Mouse (Mus musculus) forebrain, embryonic 11.5 days (tissue): ENCODE measurements around the gene C2cd4a. TPM values are rescaled to one million over a fixed set of nuclear protein-coding genes. Genes with fewer than 3 reads are reported as not detected.

Experiments used
- ATAC-seq: fragments of 200-750 bp; cut with Nextera tagmentation; replicated peaks from 2 replicates; pipeline ENCODE4 v1.8.0; 2017; ENCODE audit warnings: moderate TSS enrichment; ENCODE audit not compliant: low FRiP score
- DNase-seq: peaks from one replicate; pipeline ENCODE4 v3.0.0-alpha.2; 2017; ENCODE audit warnings: low spot score
- H3K27ac ChIP-seq: fragments of 300-500 bp; sonication (generic); 2 replicates; pipeline ENCODE4 v1.5.1; 2014; ENCODE audit warnings: low read depth, low read length
- H3K27me3 ChIP-seq: fragments of 300-500 bp; sonication (generic); 2 replicates; pipeline ENCODE4 v1.6.1; 2014; ENCODE audit warnings: mild to moderate bottlenecking, low read length, mixed read lengths; ENCODE audit not compliant: control insufficient read depth, insufficient read depth
- H3K36me3 ChIP-seq: fragments of 300-500 bp; sonication (generic); 2 replicates; pipeline ENCODE4 v1.6.1; 2014; ENCODE audit warnings: mild to moderate bottlenecking, low read length, moderate library complexity, mixed read lengths; ENCODE audit not compliant: control insufficient read depth, insufficient read depth
- H3K4me1 ChIP-seq: fragments of 300-500 bp; sonication (generic); replicated peaks from 2 replicates; pipeline ENCODE4 v1.6.1; 2014; ENCODE audit warnings: low read length, mixed read lengths; ENCODE audit not compliant: control insufficient read depth, insufficient read depth
- H3K4me2 ChIP-seq: fragments of 300-500 bp; sonication (generic); 2 replicates; pipeline ENCODE4 v1.6.1; 2014; ENCODE audit warnings: low read depth, mild to moderate bottlenecking, low read length, moderate library complexity, mixed read lengths; ENCODE audit not compliant: severe bottlenecking
- H3K4me3 ChIP-seq: fragments of 300-500 bp; sonication (generic); 2 replicates; pipeline ENCODE4 v1.5.1; 2014; ENCODE audit warnings: low read depth, low read length
- H3K9ac ChIP-seq: fragments of 300-500 bp; sonication (generic); 2 replicates; pipeline ENCODE4 v1.6.1; 2014; ENCODE audit warnings: low read length
- H3K9me3 ChIP-seq: fragments of 300-500 bp; sonication (generic); 2 replicates; pipeline ENCODE4 v1.6.1; 2016; ENCODE audit warnings: low read length, mixed read lengths; ENCODE audit not compliant: control insufficient read depth
- WGBS: fragments of 180-500 bp; shearing (Covaris S2); extraction: QIAGEN DNeasy Blood & Tissue Kit; methylation state at CpG from one replicate; pipeline ENCODE4 v1.1.7; 2014; 5-methylcytosine and 5-hydroxymethylcytosine counted together
- polyA plus RNA-seq: library from polyadenylated mRNA; unstranded; fragments of >200 nt; fragmentation: Nextera tagmentation; extraction: Ambion mirVana; gene quantifications from 2 replicates; pipeline ENCODE4 v1.2.1, GENCODE M21; 2014

Gene C2cd4a
- polyA plus RNA-seq, 1 experiment from 2014 or later, result 0.13 TPM

- ATAC-seq, result no peak
- Histone ChIP-seq H3K27me3 (no peaks in the 10 kb centered on the region), H3K9ac (no peak overlapping the region), H3K36me3 (no peaks in the 10 kb centered on the region), H3K4me3 (no peak overlapping the region), H3K4me1 (no peaks in the 10 kb centered on the region), H3K27ac (no peak overlapping the region), H3K9me3 (peaks cover 4% of the 10 kb centered on the region; the same call in 1 of the 2 replicates), H3K4me2 (no peak overlapping the region)
- 67% methylated on average over 6 of the region's 6 CpGs for WGBS
- no peak for DNase-seq
Observed at GRCm38 (mm10) chr9:67787671-67788070, 44.5 kb downstream of the C2cd4a start.

GRCm38 (mm10) chr9:67786311-67786710 is 45.8 kb downstream of the C2cd4a start:
- DNase-seq (no peak), ATAC-seq (no peak)
- Histone ChIP-seq H3K27me3 (no peaks in the 10 kb centered on the region), H3K4me2 (no peak overlapping the region), H3K9ac (no peak overlapping the region), H3K36me3 (no peaks in the 10 kb centered on the region), H3K27ac (no peak overlapping the region), H3K4me3 (no peak overlapping the region), H3K9me3 (peaks cover 4% of the 10 kb centered on the region; the same call in 1 of the 2 replicates), H3K4me1 (no peaks in the 10 kb centered on the region)
- WGBS, result 86% methylated on average over 7 of the region's 7 CpGs

GRCm38 (mm10) chr9:67783925-67784324 is 48.2 kb downstream of the C2cd4a start:
- H3K4me3 ChIP-seq, result no peak overlapping the region
- H3K9ac ChIP-seq, result no peak overlapping the region
- no peak overlapping the region for H3K27ac ChIP-seq
- H3K27me3 ChIP-seq, result no peaks in the 10 kb centered on the region
- ATAC-seq (no peak), DNase-seq (no peak)
- H3K36me3 ChIP-seq, result no peaks in the 10 kb centered on the region
- H3K9me3 ChIP-seq, result peaks cover 4% of the 10 kb centered on the region; the same call in 1 of the 2 replicates
- no peaks in the 10 kb centered on the region for H3K4me1 ChIP-seq
- H3K4me2 ChIP-seq, result no peak overlapping the region

GRCm38 (mm10) chr9:67783464-67783863 is 48.7 kb downstream of the C2cd4a start:
- no peak for ATAC-seq
- Histone ChIP-seq H3K4me1 (0 out of 2 replicates have a peak, but pooled peaks cover 2% of the 10 kb centered on the region), H3K4me2 (no peak overlapping the region), H3K36me3 (no peaks in the 10 kb centered on the region), H3K9me3 (peaks cover 4% of the 10 kb centered on the region; the same call in 1 of the 2 replicates), H3K27me3 (no peaks in the 10 kb centered on the region), H3K4me3 (no peak overlapping the region), H3K27ac (no peak overlapping the region), H3K9ac (no peak overlapping the region)
- no peak for DNase-seq
- WGBS, result 94% methylated on average over 3 of the region's 3 CpGs

- 76% methylated on average over 6 of the region's 6 CpGs for WGBS
- H3K4me1 ChIP-seq, result 0 out of 2 replicates have a peak, but pooled peaks cover 2% of the 10 kb centered on the region
- DNase-seq (no peak), ATAC-seq (no peak)
- H3K9ac ChIP-seq, result no peak overlapping the region
- H3K27ac ChIP-seq, result no peak overlapping the region
- H3K36me3 ChIP-seq, result no peaks in the 10 kb centered on the region
- H3K9me3 ChIP-seq, result peaks cover 4% of the 10 kb centered on the region; the same call in 1 of the 2 replicates
- H3K4me2 ChIP-seq, result no peak overlapping the region
- no peak overlapping the region for H3K4me3 ChIP-seq
- no peaks in the 10 kb centered on the region for H3K27me3 ChIP-seq
Observed at GRCm38 (mm10) chr9:67782786-67783185, 49.3 kb downstream of the C2cd4a start.

Other genes starting within 250 kb of the C2cd4a start
- 0.13 TPM in 1 of 2 replicates, not detected in the other for gene C2cd4b, start 72.9 kb downstream of the C2cd4a start, polyA plus RNA-seq
- 5.6 and 7.1 TPM in 2 replicates for gene Vps13c, start 8.1 kb upstream of the C2cd4a start, polyA plus RNA-seq